Mouse (Mus musculus) liver, embryonic 14.5 days (tissue): ENCODE data around the gene Rfpl4. TPM values are rescaled to one million over a fixed set of nuclear protein-coding genes. Genes with fewer than 3 reads are reported as not detected.

Experiments used
- ATAC-seq: fragments of 200-750 bp; cut with Nextera tagmentation; 2 replicates; pipeline ENCODE4 v1.8.0; 2017; ENCODE audit warnings: moderate number of reproducible peaks, mild to moderate bottlenecking, moderate library complexity; ENCODE audit not compliant: insufficient read depth
- DNase-seq, 3 experiments: peaks; one replicate each; pipeline ENCODE4 v3.0.0-alpha.2; 2012 to 2013; ENCODE audit warnings: low read depth in 3 of 3, low spot score in 3 of 3
- H3K27ac ChIP-seq: fragments of 300-500 bp; sonication (generic); 2 replicates; pipeline ENCODE4 v1.5.1; 2014; ENCODE audit warnings: moderate library complexity, mild to moderate bottlenecking, control low read depth, inconsistent platforms
- H3K27me3 ChIP-seq: fragments of 300-500 bp; sonication (generic); 2 replicates; pipeline ENCODE4 v1.6.1; 2014; ENCODE audit warnings: mild to moderate bottlenecking, low read length, moderate library complexity; ENCODE audit not compliant: control insufficient read depth, insufficient read depth
- H3K36me3 ChIP-seq: fragments of 300-500 bp; sonication (generic); replicated peaks from 2 replicates; pipeline ENCODE4 v1.6.1; 2014; ENCODE audit warnings: low read depth; ENCODE audit not compliant: control insufficient read depth, insufficient read depth
- H3K4me1 ChIP-seq, 2 experiments: fragments of 200-500 bp in 1 of 2; fragments of 300-500 bp in 1 of 2; sonication (generic) in 1 of 2; replicated peaks; 2 replicates each; pipeline ENCODE4 v1.6.1; 2012 to 2014; ENCODE audit warnings: antibody characterized with exemption in 1 of 2, inconsistent platforms in 1 of 2, low read length in 1 of 2; ENCODE audit not compliant: control insufficient read depth in 2 of 2, insufficient read depth in 2 of 2
- H3K4me2 ChIP-seq: fragments of 300-500 bp; sonication (generic); 2 replicates; pipeline ENCODE4 v1.6.1; 2014; ENCODE audit warnings: low read depth, mild to moderate bottlenecking, control low read depth, moderate library complexity
- H3K4me3 ChIP-seq, 2 experiments: fragments of 200-500 bp in 1 of 2; fragments of 300-500 bp in 1 of 2; sonication (generic) in 1 of 2; 2 replicates each; pipeline ENCODE4 v1.5.1; 2012 to 2014; ENCODE audit warnings: low read depth in 2 of 2, low read length in 2 of 2, mild to moderate bottlenecking in 2 of 2, control low read depth in 1 of 2, inconsistent platforms in 1 of 2, moderate library complexity in 1 of 2; ENCODE audit not compliant: insufficient read depth in 1 of 2
- H3K9ac ChIP-seq: fragments of 300-500 bp; sonication (generic); replicated peaks from 2 replicates; pipeline ENCODE4 v1.6.1; 2014; ENCODE audit warnings: mild to moderate bottlenecking, control low read depth, moderate library complexity
- H3K9me3 ChIP-seq: fragments of 300-500 bp; sonication (generic); 2 replicates; pipeline ENCODE4 v1.6.1; 2016; ENCODE audit warnings: low read length, mixed read lengths; ENCODE audit not compliant: control insufficient read depth
- CTCF ChIP-seq: IDR thresholded peaks from 2 replicates; pipeline ENCODE4 v1.5.1; 2016; ENCODE audit warnings: antibody characterized with exemption, low read depth, control low read depth
- EP300 ChIP-seq: IDR thresholded peaks from 2 replicates; pipeline ENCODE4 v1.6.1; 2016; ENCODE audit warnings: antibody characterized with exemption, low read depth
- WGBS: fragments of 180-500 bp; shearing (Covaris S2); extraction: QIAGEN DNeasy Blood & Tissue Kit; methylation state at CpG from one replicate; pipeline ENCODE4 v1.1.7; 2014; ENCODE audit not compliant: insufficient replicate concordance; 5-methylcytosine and 5-hydroxymethylcytosine counted together
- polyA plus RNA-seq, 2 experiments: library from polyadenylated mRNA; depleted of rRNA in 1 of 2; stranded (reverse) in 1 of 2; unstranded in 1 of 2; fragments of >200 nt; fragmentation: Nextera tagmentation in 1 of 2; extraction: Ambion mirVana in 1 of 2; gene quantifications; 2 replicates each; pipeline versions ENCODE4 v1.2.1 to v1.2.3; 2012 to 2014

Gene Rfpl4
- polyA plus RNA-seq, 2 experiments: not detected

- ATAC-seq (no peak), DNase-seq (no peak)
- Histone ChIP-seq H3K4me3 (no peak overlapping the region), H3K36me3 (peaks cover 78% of the 10 kb centered on the region), H3K27ac (no peak overlapping the region), H3K9ac (no peak overlapping the region), H3K9me3 (no peaks in the 10 kb centered on the region), H3K27me3 (no peaks in the 10 kb centered on the region), H3K4me1 (peaks cover 0 to 11% of the 10 kb centered on the region in 2 experiments; a peak in 2 of 4 replicates), H3K4me2 (no peak overlapping the region)
- TF ChIP-seq CTCF: no peak
- TF ChIP-seq EP300: no peak
- 74% methylated on average over 4 of the region's 4 CpGs for WGBS
These were observed 28.9 kb downstream of the Rfpl4 start for GRCm38 (mm10) chr7:5087886-5088285.

GRCm38 (mm10) chr7:5086921-5087440, 29.8 kb downstream of the Rfpl4 start:
- H3K36me3 ChIP-seq: peaks cover 75% of the 10 kb centered on the region

GRCm38 (mm10) chr7:5085512-5085911, 31.2 kb downstream of the Rfpl4 start:
- H3K27ac ChIP-seq: no peak overlapping the region
- H3K9ac ChIP-seq: no peak overlapping the region
- ATAC-seq (no peak), DNase-seq (no peak)
- peaks cover 8 to 20% of the 10 kb centered on the region in 2 experiments for H3K4me1 ChIP-seq
- H3K27me3 ChIP-seq: no peaks in the 10 kb centered on the region
- no peaks in the 10 kb centered on the region for H3K9me3 ChIP-seq
- WGBS: 38% methylated on average over 1 of the region's 1 CpGs
- no peak overlapping the region for H3K4me3 ChIP-seq
- TF ChIP-seq CTCF (no peak), EP300 (no peak)
- no peak overlapping the region for H3K4me2 ChIP-seq
- peaks cover 66% of the 10 kb centered on the region for H3K36me3 ChIP-seq

More at GRCm38 (mm10) chr7:5086921-5087440, 29.8 kb downstream of the Rfpl4 start:
- no peak overlapping the region for H3K4me2 ChIP-seq
- H3K27ac ChIP-seq: no peak overlapping the region
- H3K27me3 ChIP-seq: no peaks in the 10 kb centered on the region
- no peak overlapping the region for H3K9ac ChIP-seq
- H3K4me1 ChIP-seq: peaks cover 6 to 17% of the 10 kb centered on the region in 2 experiments
- ATAC-seq (no peak), DNase-seq (no peak)
- no peak overlapping the region for H3K4me3 ChIP-seq
- no peak for TF ChIP-seq CTCF
- no peak for TF ChIP-seq EP300
- WGBS: 77% methylated on average over 5 of the region's 5 CpGs
- H3K9me3 ChIP-seq: no peaks in the 10 kb centered on the region

GRCm38 (mm10) chr7:5083325-5084105, 33.2 kb downstream of the Rfpl4 start:
- H3K27me3 ChIP-seq: no peaks in the 10 kb centered on the region
- H3K36me3 ChIP-seq: peaks cover 56% of the 10 kb centered on the region
- TF ChIP-seq EP300: no peak
- TF ChIP-seq CTCF: no peak
- H3K4me3 ChIP-seq: 0 out of 4 replicates have a peak overlapping the region, but pooled peaks of 1 of the 2 experiments have one; percentile 12
- H3K4me2 ChIP-seq: peak overlapping the region; percentile 92
- H3K9ac ChIP-seq: peak overlapping the region; percentile 31; the same call in 1 of the 2 replicates
- DNase-seq: no peak
- peaks cover 8 to 20% of the 10 kb centered on the region in 2 experiments for H3K4me1 ChIP-seq
- H3K9me3 ChIP-seq: no peaks in the 10 kb centered on the region
- ATAC-seq: no peak
- no peak overlapping the region; the same call in 1 of the 2 replicates for H3K27ac ChIP-seq
- WGBS: 81% methylated on average over 18 of the region's 18 CpGs

GRCm38 (mm10) chr7:5081939-5082338, 34.8 kb downstream of the Rfpl4 start:
- H3K9ac ChIP-seq: peak overlapping the region; percentile 92
- peaks cover 11 to 23% of the 10 kb centered on the region in 2 experiments for H3K4me1 ChIP-seq
- ATAC-seq (no peak), DNase-seq (no peak)
- no peaks in the 10 kb centered on the region for H3K9me3 ChIP-seq
- H3K4me2 ChIP-seq: peak overlapping the region; percentile 92
- TF ChIP-seq EP300: no peak
- TF ChIP-seq CTCF: no peak
- no peaks in the 10 kb centered on the region for H3K27me3 ChIP-seq
- H3K4me3 ChIP-seq: peak overlapping the region; percentile 90 to 100
- peak overlapping the region; percentile 92 for H3K27ac ChIP-seq
- 90% methylated on average over 2 of the region's 2 CpGs for WGBS
- peaks cover 60% of the 10 kb centered on the region for H3K36me3 ChIP-seq
